Mouse (Mus musculus) heart, adult 2 months (tissue): ENCODE measurements around the gene Dmxl2.

ENCODE experiments used
- CTCF ChIP-seq: fragments of 200-600 bp; IDR thresholded peaks from 2 replicates; pipeline ENCODE4 v1.8.1; 2022; ENCODE audit warnings: antibody characterized with exemption, mild to moderate bottlenecking, moderate library complexity
- POLR2A ChIP-seq: fragments of 200-500 bp; IDR thresholded peaks from 2 replicates; pipeline ENCODE4 v1.6.1; 2011; ENCODE audit warnings: mild to moderate bottlenecking, low read depth, low read length, control low read depth; ENCODE audit not compliant: insufficient read depth

- TF ChIP-seq POLR2A (no peak), CTCF (no peak)
These were observed 185.1 kb downstream of the Dmxl2 start for GRCm38 (mm10) chr9:54316363-54316762.
